Mouse (Mus musculus): ENCODE measurements around the gene Gm10320. TPM values are rescaled to one million over a fixed set of nuclear protein-coding genes. Genes with fewer than 3 reads are reported as not detected.

The Gm10320 gene
- polyA plus RNA-seq (2014; fragmentation: Nextera tagmentation; extraction: Ambion mirVana), result 1.5 and 1.9 TPM in 2 replicates

GRCm38 (mm10) chr13:98491909-98492308, at the start of gene Gm10320:
TSS of gene Gm10320 (minus strand) at chr13:98492001.
- H3K27me3 ChIP-seq (ENCODE audit: control insufficient read depth, insufficient read depth, low read length), result 0 out of 2 replicates have a peak, but pooled peaks cover 3% of the 10 kb centered on the region
- no peak within 1 kb of the TSS for H3K27ac ChIP-seq (ENCODE audit: low read depth, low read length)
- H3K9ac ChIP-seq (ENCODE audit: low read length), result no peak within 1 kb of the TSS
- no peaks in the 10 kb centered on the region for H3K9me3 ChIP-seq (ENCODE audit: control insufficient read depth, low read length)
- no peak within 1 kb of the TSS for H3K4me2 ChIP-seq (ENCODE audit: low read depth, low read length, severe bottlenecking)
- DNase-seq (ENCODE audit: low spot score) (no peak), ATAC-seq (replicated peaks; ENCODE audit: low FRiP score) (no peak)
- H3K36me3 ChIP-seq (ENCODE audit: control insufficient read depth, insufficient read depth, low read length), result no peaks in the 10 kb centered on the region
- H3K4me1 ChIP-seq (replicated peaks; ENCODE audit: control insufficient read depth, insufficient read depth, low read length), result no peaks in the 10 kb centered on the region; the same call in 1 of the 2 replicates
- 86% methylated on average over 3 of the region's 3 CpGs for WGBS
- no peak within 1 kb of the TSS for H3K4me3 ChIP-seq (ENCODE audit: low read depth, low read length)

- Histone ChIP-seq H3K4me3 (ENCODE audit: low read depth, low read length) (no peak overlapping the region), H3K27ac (ENCODE audit: low read depth, low read length) (no peak overlapping the region), H3K4me1 (replicated peaks; ENCODE audit: control insufficient read depth, insufficient read depth, low read length) (peaks cover 7% of the 10 kb centered on the region; the same call in 1 of the 2 replicates), H3K9ac (ENCODE audit: low read length) (no peak overlapping the region), H3K4me2 (ENCODE audit: low read depth, low read length, severe bottlenecking) (no peak overlapping the region), H3K27me3 (ENCODE audit: control insufficient read depth, insufficient read depth, low read length) (no peaks in the 10 kb centered on the region; the same call in none of the 2 replicates), H3K36me3 (ENCODE audit: control insufficient read depth, insufficient read depth, low read length) (no peaks in the 10 kb centered on the region), H3K9me3 (ENCODE audit: control insufficient read depth, low read length) (no peaks in the 10 kb centered on the region)
- DNase-seq (ENCODE audit: low spot score) (no peak), ATAC-seq (replicated peaks; ENCODE audit: low FRiP score) (no peak)
- 90% methylated on average over 2 of the region's 2 CpGs for WGBS
These were observed 49.8 kb upstream of the Gm10320 start for GRCm38 (mm10) chr13:98541601-98542000.

GRCm38 (mm10) chr13:98540206-98540605, 48.4 kb upstream of the Gm10320 start:
- 85% methylated on average over 3 of the region's 3 CpGs for WGBS
- H3K4me2 ChIP-seq (ENCODE audit: low read depth, low read length, severe bottlenecking), result no peak overlapping the region
- no peaks in the 10 kb centered on the region for H3K4me1 ChIP-seq (replicated peaks; ENCODE audit: control insufficient read depth, insufficient read depth, low read length)
- ATAC-seq (replicated peaks; ENCODE audit: low FRiP score) (no peak), DNase-seq (ENCODE audit: low spot score) (no peak)
- no peaks in the 10 kb centered on the region for H3K36me3 ChIP-seq (ENCODE audit: control insufficient read depth, insufficient read depth, low read length)
- H3K27ac ChIP-seq (ENCODE audit: low read depth, low read length), result no peak overlapping the region
- no peak overlapping the region for H3K9ac ChIP-seq (ENCODE audit: low read length)
- H3K4me3 ChIP-seq (ENCODE audit: low read depth, low read length), result no peak overlapping the region
- H3K9me3 ChIP-seq (ENCODE audit: control insufficient read depth, low read length), result no peaks in the 10 kb centered on the region
- peaks cover 6% of the 10 kb centered on the region for H3K27me3 ChIP-seq (ENCODE audit: control insufficient read depth, insufficient read depth, low read length)

GRCm38 (mm10) chr13:98539311-98539710, 47.5 kb upstream of the Gm10320 start:
- H3K4me1 ChIP-seq (replicated peaks; ENCODE audit: control insufficient read depth, insufficient read depth, low read length), result peaks cover 3% of the 10 kb centered on the region; the same call in 1 of the 2 replicates
- no peak for ATAC-seq (replicated peaks; ENCODE audit: low FRiP score)
- DNase-seq (ENCODE audit: low spot score), result no peak
- no peaks in the 10 kb centered on the region for H3K36me3 ChIP-seq (ENCODE audit: control insufficient read depth, insufficient read depth, low read length)
- peaks cover 8% of the 10 kb centered on the region for H3K27me3 ChIP-seq (ENCODE audit: control insufficient read depth, insufficient read depth, low read length)
- no peak overlapping the region for H3K4me3 ChIP-seq (ENCODE audit: low read depth, low read length)
- H3K9ac ChIP-seq (ENCODE audit: low read length), result no peak overlapping the region
- no peaks in the 10 kb centered on the region for H3K9me3 ChIP-seq (ENCODE audit: control insufficient read depth, low read length)
- 75% methylated on average over 7 of the region's 7 CpGs for WGBS
- H3K4me2 ChIP-seq (ENCODE audit: low read depth, low read length, severe bottlenecking), result no peak overlapping the region
- no peak overlapping the region for H3K27ac ChIP-seq (ENCODE audit: low read depth, low read length)

- Histone ChIP-seq H3K4me2 (ENCODE audit: low read depth, low read length, severe bottlenecking) (no peak overlapping the region), H3K9me3 (ENCODE audit: control insufficient read depth, low read length) (no peaks in the 10 kb centered on the region), H3K27ac (ENCODE audit: low read depth, low read length) (no peak overlapping the region), H3K27me3 (ENCODE audit: control insufficient read depth, insufficient read depth, low read length) (peaks cover 8% of the 10 kb centered on the region), H3K36me3 (ENCODE audit: control insufficient read depth, insufficient read depth, low read length) (no peaks in the 10 kb centered on the region), H3K4me3 (ENCODE audit: low read depth, low read length) (no peak overlapping the region), H3K4me1 (replicated peaks; ENCODE audit: control insufficient read depth, insufficient read depth, low read length) (peaks cover 5% of the 10 kb centered on the region; the same call in 1 of the 2 replicates), H3K9ac (ENCODE audit: low read length) (no peak overlapping the region)
- 78% methylated on average over 5 of the region's 5 CpGs for WGBS
- DNase-seq (ENCODE audit: low spot score) (no peak), ATAC-seq (replicated peaks; ENCODE audit: low FRiP score) (no peak)
These were observed 46.8 kb upstream of the Gm10320 start for GRCm38 (mm10) chr13:98538587-98538986.

- peaks cover 9% of the 10 kb centered on the region; the same call in 1 of the 2 replicates for H3K4me1 ChIP-seq (replicated peaks; ENCODE audit: control insufficient read depth, insufficient read depth, low read length)
- H3K9me3 ChIP-seq (ENCODE audit: control insufficient read depth, low read length), result no peaks in the 10 kb centered on the region; the same call in 1 of the 2 replicates
- peaks cover 11% of the 10 kb centered on the region for H3K27me3 ChIP-seq (ENCODE audit: control insufficient read depth, insufficient read depth, low read length)
- no peak for DNase-seq (ENCODE audit: low spot score)
- H3K36me3 ChIP-seq (ENCODE audit: control insufficient read depth, insufficient read depth, low read length), result no peaks in the 10 kb centered on the region
- no peak overlapping the region for H3K27ac ChIP-seq (ENCODE audit: low read depth, low read length)
- no peak overlapping the region for H3K4me3 ChIP-seq (ENCODE audit: low read depth, low read length)
- no peak overlapping the region for H3K9ac ChIP-seq (ENCODE audit: low read length)
- WGBS, result 46% methylated on average over 2 of the region's 2 CpGs
- ATAC-seq (replicated peaks; ENCODE audit: low FRiP score), result no peak
- no peak overlapping the region for H3K4me2 ChIP-seq (ENCODE audit: low read depth, low read length, severe bottlenecking)
These were observed 43.1 kb upstream of the Gm10320 start for GRCm38 (mm10) chr13:98534913-98535262.

GRCm38 (mm10) chr13:98534190-98534912, 42.5 kb upstream of the Gm10320 start:
- peak; percentile 81 for DNase-seq (ENCODE audit: low spot score)
- H3K36me3 ChIP-seq (ENCODE audit: control insufficient read depth, insufficient read depth, low read length), result no peaks in the 10 kb centered on the region
- H3K4me1 ChIP-seq (replicated peaks; ENCODE audit: control insufficient read depth, insufficient read depth, low read length), result peaks cover 9% of the 10 kb centered on the region; the same call in 1 of the 2 replicates
- peak overlapping the region; percentile 29; the same call in 1 of the 2 replicates for H3K4me2 ChIP-seq (ENCODE audit: low read depth, low read length, severe bottlenecking)
- no peak overlapping the region for H3K27ac ChIP-seq (ENCODE audit: low read depth, low read length)
- H3K9me3 ChIP-seq (ENCODE audit: control insufficient read depth, low read length), result no peaks in the 10 kb centered on the region; the same call in 1 of the 2 replicates
- peak; percentile 74 for ATAC-seq (replicated peaks; ENCODE audit: low FRiP score)
- H3K4me3 ChIP-seq (ENCODE audit: low read depth, low read length), result no peak overlapping the region
- H3K9ac ChIP-seq (ENCODE audit: low read length), result no peak overlapping the region
- 21% methylated on average over 18 of the region's 18 CpGs for WGBS
- H3K27me3 ChIP-seq (ENCODE audit: control insufficient read depth, insufficient read depth, low read length), result peaks cover 11% of the 10 kb centered on the region

GRCm38 (mm10) chr13:98533415-98533814, 41.6 kb upstream of the Gm10320 start:
- no peak overlapping the region for H3K27ac ChIP-seq (ENCODE audit: low read depth, low read length)
- no peak overlapping the region for H3K4me2 ChIP-seq (ENCODE audit: low read depth, low read length, severe bottlenecking)
- DNase-seq (ENCODE audit: low spot score) (peak; percentile 59), ATAC-seq (replicated peaks; ENCODE audit: low FRiP score) (peak; percentile 44; the same call in 1 of the 2 replicates)
- H3K9me3 ChIP-seq (ENCODE audit: control insufficient read depth, low read length), result no peaks in the 10 kb centered on the region; the same call in 1 of the 2 replicates
- peaks cover 11% of the 10 kb centered on the region for H3K27me3 ChIP-seq (ENCODE audit: control insufficient read depth, insufficient read depth, low read length)
- no peak overlapping the region for H3K9ac ChIP-seq (ENCODE audit: low read length)
- H3K36me3 ChIP-seq (ENCODE audit: control insufficient read depth, insufficient read depth, low read length), result no peaks in the 10 kb centered on the region
- WGBS, result 17% methylated on average over 9 of the region's 9 CpGs
- no peak overlapping the region for H3K4me3 ChIP-seq (ENCODE audit: low read depth, low read length)
- H3K4me1 ChIP-seq (replicated peaks; ENCODE audit: control insufficient read depth, insufficient read depth, low read length), result peaks cover 9% of the 10 kb centered on the region; the same call in 1 of the 2 replicates

All from forebrain, embryonic 11.5 days (tissue).